Mouse (Mus musculus): ENCODE results near the gene Prr12. TPM values are rescaled to one million over a fixed set of nuclear protein-coding genes. Genes with fewer than 3 reads are reported as not detected.

Gene Prr12
- polyA plus RNA-seq, 1 experiment from 2014 or later = 11.1 TPM

GRCm38 (mm10) chr7:45091001-45091990, 38.6 kb upstream of the Prr12 start:
- peaks cover 29% of the 10 kb centered on the region for H3K36me3 ChIP-seq
- H3K9ac ChIP-seq = peak overlapping the region; percentile 62
- H3K27ac ChIP-seq = peak overlapping the region; percentile 79
- H3K4me3 ChIP-seq = peak overlapping the region; percentile 52
- H3K27me3 ChIP-seq = no peaks in the 10 kb centered on the region
- peaks cover 25% of the 10 kb centered on the region for H3K4me1 ChIP-seq
- H3K4me2 ChIP-seq = peak overlapping the region; percentile 72
- H3K9me3 ChIP-seq = no peaks in the 10 kb centered on the region
- peak; percentile 68 for ATAC-seq (ENCODE audit: borderline replicate concordance, extremely low read depth, low FRiP score, low TSS enrichment)
- 6% methylated on average over 35 of the region's 35 CpGs for WGBS

GRCm38 (mm10) chr7:45090251-45090977, 37.7 kb upstream of the Prr12 start:
- Histone ChIP-seq H3K4me3 (peak overlapping the region; percentile 52), H3K36me3 (peaks cover 38% of the 10 kb centered on the region), H3K27me3 (no peaks in the 10 kb centered on the region), H3K9me3 (no peaks in the 10 kb centered on the region), H3K9ac (peak overlapping the region; percentile 62), H3K4me1 (peaks cover 25% of the 10 kb centered on the region), H3K4me2 (peak overlapping the region; percentile 72), H3K27ac (0 out of 2 replicates have a peak overlapping the region, but pooled peaks have one; percentile 79)
- WGBS = 72% methylated on average over 13 of the region's 13 CpGs
- no peak for ATAC-seq (ENCODE audit: borderline replicate concordance, extremely low read depth, low FRiP score, low TSS enrichment)

- peaks cover 53% of the 10 kb centered on the region for H3K36me3 ChIP-seq
- H3K4me1 ChIP-seq = peaks cover 24% of the 10 kb centered on the region
- H3K4me2 ChIP-seq = no peak overlapping the region
- no peaks in the 10 kb centered on the region for H3K9me3 ChIP-seq
- no peak overlapping the region for H3K9ac ChIP-seq
- ATAC-seq (ENCODE audit: borderline replicate concordance, extremely low read depth, low FRiP score, low TSS enrichment) = no peak
- whole genome bisulfite sequencing = 92% methylated on average over 17 of the region's 17 CpGs
- H3K27me3 ChIP-seq = no peaks in the 10 kb centered on the region
- no peak overlapping the region for H3K4me3 ChIP-seq
- H3K27ac ChIP-seq = no peak overlapping the region
Observed at GRCm38 (mm10) chr7:45088597-45088996, 35.9 kb upstream of the Prr12 start.

GRCm38 (mm10) chr7:45086084-45086483, 33.4 kb upstream of the Prr12 start:
- peaks cover 19% of the 10 kb centered on the region for H3K4me1 ChIP-seq
- no peak overlapping the region for H3K4me2 ChIP-seq
- ATAC-seq (ENCODE audit: borderline replicate concordance, extremely low read depth, low FRiP score, low TSS enrichment) = no peak
- H3K9me3 ChIP-seq = no peaks in the 10 kb centered on the region
- H3K27ac ChIP-seq = no peak overlapping the region
- no peak overlapping the region for H3K4me3 ChIP-seq
- no peaks in the 10 kb centered on the region for H3K27me3 ChIP-seq
- WGBS = 75% methylated on average over 4 of the region's 4 CpGs
- no peak overlapping the region for H3K9ac ChIP-seq
- peaks cover 68% of the 10 kb centered on the region for H3K36me3 ChIP-seq

GRCm38 (mm10) chr7:45083300-45083890, 30.7 kb upstream of the Prr12 start:
- Histone ChIP-seq H3K4me1 (peaks cover 9% of the 10 kb centered on the region), H3K36me3 (peaks cover 59% of the 10 kb centered on the region), H3K9ac (no peak overlapping the region), H3K27me3 (no peaks in the 10 kb centered on the region), H3K27ac (0 out of 2 replicates have a peak overlapping the region, but pooled peaks have one; percentile 59), H3K9me3 (no peaks in the 10 kb centered on the region), H3K4me3 (no peak overlapping the region), H3K4me2 (no peak overlapping the region)
- no peak for ATAC-seq (ENCODE audit: borderline replicate concordance, extremely low read depth, low FRiP score, low TSS enrichment)
- 78% methylated on average over 22 of the region's 22 CpGs for WGBS

GRCm38 (mm10) chr7:45082401-45083299, 30.0 kb upstream of the Prr12 start:
- ATAC-seq (ENCODE audit: borderline replicate concordance, extremely low read depth, low FRiP score, low TSS enrichment) = no peak
- peaks cover 54% of the 10 kb centered on the region for H3K36me3 ChIP-seq
- WGBS = 65% methylated on average over 25 of the region's 25 CpGs
- H3K9me3 ChIP-seq = no peaks in the 10 kb centered on the region
- H3K9ac ChIP-seq = no peak overlapping the region
- H3K4me2 ChIP-seq = no peak overlapping the region
- no peak overlapping the region for H3K4me3 ChIP-seq
- no peaks in the 10 kb centered on the region for H3K27me3 ChIP-seq
- H3K4me1 ChIP-seq = peaks cover 9% of the 10 kb centered on the region
- peak overlapping the region; percentile 59; the same call in 1 of the 2 replicates for H3K27ac ChIP-seq

- Histone ChIP-seq H3K4me2 (no peak overlapping the region), H3K27ac (no peak overlapping the region), H3K36me3 (peaks cover 53% of the 10 kb centered on the region), H3K9ac (no peak overlapping the region), H3K9me3 (no peaks in the 10 kb centered on the region), H3K4me3 (no peak overlapping the region), H3K4me1 (peaks cover 9% of the 10 kb centered on the region), H3K27me3 (no peaks in the 10 kb centered on the region)
- ATAC-seq (ENCODE audit: borderline replicate concordance, extremely low read depth, low FRiP score, low TSS enrichment) = no peak
- 42% methylated on average over 5 of the region's 5 CpGs for WGBS
Observed at GRCm38 (mm10) chr7:45081016-45081415, 28.3 kb upstream of the Prr12 start.

GRCm38 (mm10) chr7:45079856-45080255, 27.2 kb upstream of the Prr12 start:
- H3K4me1 ChIP-seq = peaks cover 9% of the 10 kb centered on the region
- ATAC-seq (ENCODE audit: borderline replicate concordance, extremely low read depth, low FRiP score, low TSS enrichment) = peak; percentile 29; the same call in 1 of the 2 replicates
- H3K9me3 ChIP-seq = no peaks in the 10 kb centered on the region
- no peak overlapping the region for H3K4me2 ChIP-seq
- no peaks in the 10 kb centered on the region for H3K27me3 ChIP-seq
- no peak overlapping the region for H3K27ac ChIP-seq
- H3K4me3 ChIP-seq = no peak overlapping the region
- WGBS = under 1% methylated on average over 10 of the region's 10 CpGs
- H3K36me3 ChIP-seq = peaks cover 52% of the 10 kb centered on the region
- H3K9ac ChIP-seq = no peak overlapping the region

- peaks cover 9% of the 10 kb centered on the region for H3K4me1 ChIP-seq
- H3K4me3 ChIP-seq = no peak overlapping the region
- 28% methylated on average over 9 of the region's 9 CpGs for WGBS
- H3K36me3 ChIP-seq = peaks cover 41% of the 10 kb centered on the region
- ATAC-seq (ENCODE audit: borderline replicate concordance, extremely low read depth, low FRiP score, low TSS enrichment) = no peak
- no peak overlapping the region for H3K27ac ChIP-seq
- no peak overlapping the region for H3K4me2 ChIP-seq
- no peak overlapping the region for H3K9ac ChIP-seq
- H3K9me3 ChIP-seq = no peaks in the 10 kb centered on the region
- no peaks in the 10 kb centered on the region for H3K27me3 ChIP-seq
Observed at GRCm38 (mm10) chr7:45078513-45078912, 25.8 kb upstream of the Prr12 start.

GRCm38 (mm10) chr7:45077829-45078228, 25.1 kb upstream of the Prr12 start:
- Histone ChIP-seq H3K9ac (no peak overlapping the region), H3K27me3 (no peaks in the 10 kb centered on the region), H3K4me2 (no peak overlapping the region), H3K4me1 (peaks cover 7% of the 10 kb centered on the region), H3K27ac (no peak overlapping the region), H3K9me3 (no peaks in the 10 kb centered on the region), H3K4me3 (no peak overlapping the region), H3K36me3 (peaks cover 34% of the 10 kb centered on the region)
- no peak for ATAC-seq (ENCODE audit: borderline replicate concordance, extremely low read depth, low FRiP score, low TSS enrichment)
- WGBS = 87% methylated on average over 2 of the region's 2 CpGs

GRCm38 (mm10) chr7:45077322-45077721, 24.6 kb upstream of the Prr12 start:
- 84% methylated on average over 14 of the region's 14 CpGs for WGBS
- ATAC-seq (ENCODE audit: borderline replicate concordance, extremely low read depth, low FRiP score, low TSS enrichment) = no peak
- no peak overlapping the region for H3K4me2 ChIP-seq
- H3K9me3 ChIP-seq = no peaks in the 10 kb centered on the region
- H3K27ac ChIP-seq = no peak overlapping the region
- no peak overlapping the region for H3K9ac ChIP-seq
- H3K27me3 ChIP-seq = no peaks in the 10 kb centered on the region
- peaks cover 2% of the 10 kb centered on the region; the same call in 1 of the 2 replicates for H3K4me1 ChIP-seq
- H3K4me3 ChIP-seq = no peak overlapping the region
- H3K36me3 ChIP-seq = peaks cover 29% of the 10 kb centered on the region
